Mouse (Mus musculus): ENCODE measurements around the gene Tbl2. TPM values are rescaled to one million over a fixed set of nuclear protein-coding genes. Genes with fewer than 3 reads are reported as not detected.

Tbl2 gene
- polyA plus RNA-seq (2014; fragmentation: Illumina TruSeq; extraction: RNeasy Lipid Tissue Mini Kit (QIAGEN cat#74804); ENCODE audit: low read depth, low replicate concordance), result 6.5 TPM

DNA sequence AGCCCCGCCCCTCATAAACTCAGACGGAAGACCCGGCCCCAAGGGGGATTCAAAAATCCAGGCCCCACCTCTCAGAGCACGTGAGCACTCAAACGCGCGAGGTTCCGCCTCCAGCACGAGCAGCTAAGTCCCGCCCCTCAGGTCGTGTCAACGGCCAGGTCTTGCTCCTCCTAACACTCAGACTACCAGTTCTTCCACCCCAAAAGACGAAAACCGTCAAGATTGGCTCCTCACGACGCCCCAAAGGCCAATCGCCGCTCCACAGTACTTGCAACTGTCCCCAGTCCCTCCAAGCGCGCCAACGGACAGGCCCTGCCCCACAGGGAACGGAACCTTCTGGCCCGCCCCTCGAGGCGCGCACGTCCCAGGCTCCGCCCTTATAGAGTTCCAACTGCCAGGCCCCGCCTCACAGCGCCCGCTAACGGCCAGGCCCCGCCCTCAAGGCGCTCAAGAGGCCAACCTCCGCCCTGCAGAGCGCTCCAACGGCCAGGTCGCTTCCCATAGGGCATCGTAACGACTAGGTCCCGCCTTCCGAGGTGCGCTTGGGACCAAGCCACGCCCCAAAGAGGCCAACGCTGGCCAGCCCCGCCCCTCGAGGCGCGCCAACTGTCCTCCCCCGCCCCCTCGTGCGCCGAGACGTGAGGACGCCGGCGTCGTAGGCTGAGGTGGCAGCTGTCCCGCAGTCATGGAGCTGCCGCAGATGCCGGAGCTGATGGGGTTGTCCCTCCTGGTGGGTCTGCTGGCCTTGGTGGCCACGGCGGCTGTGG is at the start of gene Tbl2:
TSS of gene Tbl2 (plus strand) at position 605 of the 767 bp plus-strand sequence.

DNA sequence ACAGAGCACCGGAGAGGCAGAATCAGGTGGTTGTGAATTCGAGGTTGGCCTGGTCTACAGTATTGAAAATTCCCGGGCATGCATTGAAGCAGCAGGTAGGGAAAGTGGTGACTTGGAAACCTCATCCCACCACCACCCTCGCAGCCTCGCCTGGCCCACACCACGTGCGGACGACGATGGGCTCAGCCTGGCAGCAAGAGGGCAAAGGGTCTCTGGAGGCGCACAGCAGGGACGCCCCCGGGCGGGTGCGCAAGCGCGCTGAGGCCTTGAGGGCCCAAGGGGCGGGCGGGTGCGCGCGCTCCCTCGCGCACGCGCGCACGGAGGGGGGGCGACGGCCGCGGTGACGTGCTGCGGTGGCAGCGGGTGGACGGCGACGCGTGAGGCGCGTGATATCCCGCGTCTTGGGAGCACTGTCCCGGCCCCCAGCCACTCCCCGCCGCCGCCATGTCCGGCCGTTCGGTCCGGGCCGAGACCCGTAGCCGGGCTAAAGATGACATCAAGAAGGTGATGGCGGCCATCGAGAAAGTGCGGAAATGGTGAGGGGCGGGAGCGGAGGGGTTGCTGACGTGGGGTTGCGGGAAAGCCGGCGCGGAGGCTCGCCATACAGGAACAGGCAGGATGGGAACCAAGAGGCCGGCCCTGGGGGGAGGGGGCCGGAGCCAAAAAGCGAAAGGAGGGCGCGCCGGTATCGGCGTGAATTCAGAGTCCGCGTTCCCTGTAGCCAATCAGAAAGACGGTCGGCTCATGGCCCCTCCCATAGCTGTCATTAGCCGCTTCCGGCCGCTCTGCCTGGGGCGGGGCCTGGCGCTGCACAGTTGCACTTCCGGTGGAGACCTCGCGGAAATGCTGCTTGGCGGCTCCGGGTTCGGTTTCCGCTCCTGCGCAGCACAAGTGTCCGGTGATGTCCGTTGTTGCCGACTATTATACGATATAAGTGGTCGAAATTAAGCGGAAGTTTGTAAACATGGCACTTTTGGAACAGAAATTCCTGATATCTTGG is 18.9 kb downstream of the Tbl2 start, which contains the start of gene Bcl7b:
TSS of gene Bcl7b (plus strand) at position 221 of the 1,000 bp plus-strand sequence.

DNA sequence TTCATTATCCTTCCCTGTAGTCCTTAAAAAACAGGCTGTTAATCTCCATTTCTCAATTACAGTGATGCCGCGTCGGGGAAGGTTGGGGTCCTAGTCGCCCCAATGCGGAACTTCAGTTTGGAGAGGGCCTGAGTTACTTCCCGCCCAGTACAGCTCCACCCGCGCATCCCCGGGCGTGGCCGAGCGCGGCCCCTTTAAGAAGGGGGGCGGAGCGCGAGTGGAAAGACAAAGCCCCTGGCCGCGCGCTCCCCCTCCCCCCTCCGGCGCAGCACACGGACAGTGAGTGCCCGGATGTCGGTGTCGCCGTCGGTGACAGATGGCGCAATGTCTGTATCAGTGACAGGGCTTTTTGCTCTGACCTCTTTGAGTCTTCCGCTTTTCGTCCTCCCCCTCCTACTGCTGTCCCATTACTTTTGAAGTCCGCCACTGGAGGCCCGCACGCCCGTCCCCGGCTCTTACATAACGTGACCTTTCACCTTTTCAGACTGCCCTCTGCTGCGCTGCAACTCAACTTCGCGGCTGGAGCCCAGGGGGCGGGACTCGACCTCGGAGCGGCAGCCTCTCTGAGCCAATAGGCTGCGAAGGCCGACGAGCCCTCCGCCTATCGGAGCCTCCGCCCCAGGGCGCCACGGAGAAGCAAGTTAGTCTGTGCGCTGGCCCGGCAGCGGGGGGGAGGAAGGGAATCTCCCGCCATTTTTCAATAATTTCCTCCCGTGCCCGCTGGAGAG is 37.3 kb downstream of the Tbl2 start, which contains the start of gene Baz1b:
TSS of gene Baz1b (plus strand) at position 644 of the 728 bp plus-strand sequence.

Other genes starting within 250 kb of the Tbl2 start
- not detected for gene Tmem270, start 242.9 kb upstream of the Tbl2 start, polyA plus RNA-seq (2014; fragmentation: Illumina TruSeq; extraction: RNeasy Lipid Tissue Mini Kit (QIAGEN cat#74804); ENCODE audit: low read depth, low replicate concordance)
- gene Cldn13, start 234.1 kb upstream of the Tbl2 start, polyA plus RNA-seq (2014; fragmentation: Illumina TruSeq; extraction: RNeasy Lipid Tissue Mini Kit (QIAGEN cat#74804); ENCODE audit: low read depth, low replicate concordance), result not detected
- gene Mettl27, start 217.3 kb upstream of the Tbl2 start, polyA plus RNA-seq (2014; fragmentation: Illumina TruSeq; extraction: RNeasy Lipid Tissue Mini Kit (QIAGEN cat#74804); ENCODE audit: low read depth, low replicate concordance), result 10.4 TPM
- gene Cldn4, start 202.7 kb upstream of the Tbl2 start, polyA plus RNA-seq (2014; fragmentation: Illumina TruSeq; extraction: RNeasy Lipid Tissue Mini Kit (QIAGEN cat#74804); ENCODE audit: low read depth, low replicate concordance), result 2.8 TPM
- 1.2 TPM for gene Cldn3, start 163.4 kb upstream of the Tbl2 start, polyA plus RNA-seq (2014; fragmentation: Illumina TruSeq; extraction: RNeasy Lipid Tissue Mini Kit (QIAGEN cat#74804); ENCODE audit: low read depth, low replicate concordance)
- gene Abhd11, start 140.5 kb upstream of the Tbl2 start, polyA plus RNA-seq (2014; fragmentation: Illumina TruSeq; extraction: RNeasy Lipid Tissue Mini Kit (QIAGEN cat#74804); ENCODE audit: low read depth, low replicate concordance), result 9.0 TPM
- gene Stx1a, start 126.2 kb upstream of the Tbl2 start, polyA plus RNA-seq (2014; fragmentation: Illumina TruSeq; extraction: RNeasy Lipid Tissue Mini Kit (QIAGEN cat#74804); ENCODE audit: low read depth, low replicate concordance), result not detected
- 8.6 TPM for gene Dnajc30, start 85.5 kb upstream of the Tbl2 start, polyA plus RNA-seq (2014; fragmentation: Illumina TruSeq; extraction: RNeasy Lipid Tissue Mini Kit (QIAGEN cat#74804); ENCODE audit: low read depth, low replicate concordance)
- 12.6 TPM for gene Bud23, start 84.7 kb upstream of the Tbl2 start, polyA plus RNA-seq (2014; fragmentation: Illumina TruSeq; extraction: RNeasy Lipid Tissue Mini Kit (QIAGEN cat#74804); ENCODE audit: low read depth, low replicate concordance)
- gene Vps37d, start 71.4 kb upstream of the Tbl2 start, polyA plus RNA-seq (2014; fragmentation: Illumina TruSeq; extraction: RNeasy Lipid Tissue Mini Kit (QIAGEN cat#74804); ENCODE audit: low read depth, low replicate concordance), result not detected
- gene Mlxipl, start 59.8 kb upstream of the Tbl2 start, polyA plus RNA-seq (2014; fragmentation: Illumina TruSeq; extraction: RNeasy Lipid Tissue Mini Kit (QIAGEN cat#74804); ENCODE audit: low read depth, low replicate concordance), result 2.8 TPM
- 9.1 TPM for gene Bcl7b, start 18.6 kb downstream of the Tbl2 start, polyA plus RNA-seq (2014; fragmentation: Illumina TruSeq; extraction: RNeasy Lipid Tissue Mini Kit (QIAGEN cat#74804); ENCODE audit: low read depth, low replicate concordance)
- gene Baz1b, start 37.6 kb downstream of the Tbl2 start, polyA plus RNA-seq (2014; fragmentation: Illumina TruSeq; extraction: RNeasy Lipid Tissue Mini Kit (QIAGEN cat#74804); ENCODE audit: low read depth, low replicate concordance), result 47.9 TPM
- 0.25 TPM for gene Fzd9, start 101.6 kb downstream of the Tbl2 start, polyA plus RNA-seq (2014; fragmentation: Illumina TruSeq; extraction: RNeasy Lipid Tissue Mini Kit (QIAGEN cat#74804); ENCODE audit: low read depth, low replicate concordance)
- gene Fkbp6, start 200.4 kb downstream of the Tbl2 start, polyA plus RNA-seq (2014; fragmentation: Illumina TruSeq; extraction: RNeasy Lipid Tissue Mini Kit (QIAGEN cat#74804); ENCODE audit: low read depth, low replicate concordance), result not detected
- gene Trim50, start 203.6 kb downstream of the Tbl2 start, polyA plus RNA-seq (2014; fragmentation: Illumina TruSeq; extraction: RNeasy Lipid Tissue Mini Kit (QIAGEN cat#74804); ENCODE audit: low read depth, low replicate concordance), result not detected
- gene Nsun5, start 220.3 kb downstream of the Tbl2 start, polyA plus RNA-seq (2014; fragmentation: Illumina TruSeq; extraction: RNeasy Lipid Tissue Mini Kit (QIAGEN cat#74804); ENCODE audit: low read depth, low replicate concordance), result 4.1 TPM
- gene Pom121, start 244.9 kb downstream of the Tbl2 start, polyA plus RNA-seq (2014; fragmentation: Illumina TruSeq; extraction: RNeasy Lipid Tissue Mini Kit (QIAGEN cat#74804); ENCODE audit: low read depth, low replicate concordance), result 3.0 TPM

Measured in sigmoid colon, adult 10 weeks (tissue).